Mouse (Mus musculus): Measurements from ENCODE around the gene Ctdspl.

DNA sequence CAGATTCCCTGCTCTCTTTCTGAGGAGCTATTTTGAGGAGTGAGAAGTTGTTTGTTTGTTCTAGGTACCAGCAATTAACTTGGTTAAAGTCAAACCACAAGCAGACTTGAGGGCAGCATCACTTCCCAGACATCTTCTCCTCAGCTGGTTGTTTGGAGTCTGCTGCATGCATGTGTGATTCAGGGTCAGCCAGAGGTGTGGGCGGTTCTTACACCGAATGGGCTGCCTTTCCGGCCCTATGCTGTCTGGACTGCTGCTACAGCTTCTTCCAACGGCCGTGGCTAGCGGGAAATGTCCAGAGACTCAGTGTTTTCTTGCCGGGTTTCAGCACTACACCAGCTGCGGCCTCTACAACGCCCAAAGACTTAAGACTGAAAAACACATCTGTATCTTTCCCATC, 36.9 kb downstream of the Ctdspl start:
- TF ChIP-seq CTCF (IDR thresholded peaks at IDR 0.05; ENCODE audit: extremely low read depth, insufficient read length, insufficient replicate concordance, low read depth, low read length) (no peak), POLR2A (IDR thresholded peaks at IDR 0.05; ENCODE audit: low read depth, low read length) (no peak)

Measured in small intestine, adult 2 months (tissue).